Mouse (Mus musculus) heart, adult 2 months (tissue): ENCODE measurements around the gene Fgd1.

Experiments used
- CTCF ChIP-seq: fragments of 200-600 bp; IDR thresholded peaks from 2 replicates; pipeline ENCODE4 v1.8.1; 2022; ENCODE audit warnings: antibody characterized with exemption, mild to moderate bottlenecking, moderate library complexity
- EP300 ChIP-seq: fragments of 200-500 bp; IDR thresholded peaks from 2 replicates; pipeline ENCODE4 v1.6.1; 2011; ENCODE audit warnings: low read depth, low read length, control low read depth; ENCODE audit not compliant: insufficient read depth
- POLR2A ChIP-seq: fragments of 200-500 bp; IDR thresholded peaks from 2 replicates; pipeline ENCODE4 v1.6.1; 2011; ENCODE audit warnings: mild to moderate bottlenecking, low read depth, low read length, control low read depth; ENCODE audit not compliant: insufficient read depth

GRCm38 (mm10) chrX:151017897-151018296 is 28.1 kb upstream of the Fgd1 start:
- no peak for TF ChIP-seq CTCF
- no peak for TF ChIP-seq POLR2A
- no peak for TF ChIP-seq EP300
